Mouse (Mus musculus) kidney, postnatal 25 days (tissue): ENCODE measurements at regions not wholly inside any gene's neighbourhood (a gene's known extent, or its start where the extent isn't known, plus 50 kb on each side); places are given as distances from the start of the nearest gene placed in this dataset.

Experiments
- DNase-seq, 2 experiments: peaks; one replicate each; pipeline ENCODE4 v3.0.0; 2021; ENCODE audit warnings: mixed read lengths in 2 of 2

GRCm38 (mm10) chr4:27845521-27845920, 967.4 kb upstream of the Epha7 start:
- DNase-seq = no peak

DNA sequence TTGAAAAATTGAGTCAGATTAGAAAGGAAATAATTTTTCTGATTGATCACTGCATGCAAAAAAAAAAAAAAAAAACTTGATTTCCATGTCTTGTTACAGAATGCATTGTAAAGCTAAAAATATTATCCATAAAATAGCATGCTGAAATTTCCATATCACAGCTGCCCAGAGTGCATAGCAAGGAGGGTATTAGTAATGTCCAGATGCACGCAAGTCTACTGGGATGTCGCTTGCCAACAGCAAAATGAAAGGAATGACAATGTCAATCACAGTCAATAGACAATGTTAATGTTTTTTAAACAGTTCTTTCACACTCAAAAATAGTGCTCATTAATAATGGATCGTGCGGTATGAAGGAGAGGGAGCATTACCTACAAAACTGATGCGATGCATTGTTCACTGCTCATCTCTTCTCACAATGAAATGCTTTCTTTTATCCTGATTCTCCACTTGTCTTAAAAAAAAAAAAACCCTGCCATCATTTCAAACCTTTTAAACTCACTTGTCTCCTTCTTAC, 966.8 kb upstream of the Epha7 start:
- no peak for DNase-seq

GRCm38 (mm10) chr4:27856086-27856485, 956.8 kb upstream of the Epha7 start:
- no peak for DNase-seq

DNA sequence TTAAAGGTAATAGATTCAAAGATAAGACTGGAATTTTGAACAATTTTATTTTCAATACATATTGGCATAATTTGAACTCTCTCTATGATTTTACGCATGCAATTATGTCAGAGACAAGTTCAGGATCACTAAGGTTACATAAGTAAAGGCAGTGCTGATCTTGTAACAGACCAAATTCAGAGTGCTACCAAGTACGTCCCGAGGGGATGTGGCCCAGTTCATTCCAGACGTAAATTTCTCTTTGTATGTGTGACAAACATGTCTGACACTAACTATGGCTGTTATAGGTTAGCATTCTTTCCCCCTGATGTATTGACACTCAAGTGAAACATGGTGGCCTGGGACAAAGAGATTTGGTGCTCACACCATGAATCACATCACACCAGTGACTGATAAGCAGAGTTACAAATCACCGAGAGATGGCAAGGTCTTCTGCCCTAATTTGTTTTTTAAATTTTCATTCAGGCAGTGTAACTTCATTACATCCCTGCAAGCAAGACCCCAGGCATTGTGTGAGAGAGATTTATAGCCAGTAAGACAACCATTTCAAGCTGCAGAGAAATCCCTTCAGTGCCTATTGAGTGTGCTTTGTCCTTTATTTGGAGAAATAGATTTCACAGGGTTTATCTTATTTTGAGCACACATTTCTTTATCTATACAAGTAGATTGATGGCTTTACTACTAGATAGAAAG, 925.5 kb upstream of the Epha7 start:
- no peak for DNase-seq

DNA sequence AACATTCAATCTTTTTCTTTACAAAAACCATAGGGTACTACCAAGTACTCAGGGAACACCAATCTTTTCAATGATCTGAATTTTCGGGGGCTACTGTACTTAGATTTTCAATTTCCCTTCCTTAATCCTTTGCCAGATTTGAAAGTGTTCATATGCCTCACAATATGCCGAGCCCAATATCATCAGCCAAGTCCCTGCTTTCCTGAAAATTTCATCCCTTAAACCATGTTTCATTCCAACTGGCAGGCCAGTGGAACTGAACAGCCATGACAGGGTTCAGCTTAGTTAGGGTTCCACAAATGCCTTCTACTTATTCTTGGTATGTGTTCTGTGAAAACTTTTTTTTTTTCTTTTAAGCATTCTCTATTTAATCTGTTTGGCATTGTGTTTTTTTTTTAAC, 916.5 kb upstream of the Epha7 start:
- no peak for DNase-seq

- DNase-seq = no peak
Measured at GRCm38 (mm10) chr4:27945351-27945750, 867.6 kb upstream of the Epha7 start.

GRCm38 (mm10) chr4:27945768-27946167, 867.2 kb upstream of the Epha7 start:
- DNase-seq = no peak

DNA sequence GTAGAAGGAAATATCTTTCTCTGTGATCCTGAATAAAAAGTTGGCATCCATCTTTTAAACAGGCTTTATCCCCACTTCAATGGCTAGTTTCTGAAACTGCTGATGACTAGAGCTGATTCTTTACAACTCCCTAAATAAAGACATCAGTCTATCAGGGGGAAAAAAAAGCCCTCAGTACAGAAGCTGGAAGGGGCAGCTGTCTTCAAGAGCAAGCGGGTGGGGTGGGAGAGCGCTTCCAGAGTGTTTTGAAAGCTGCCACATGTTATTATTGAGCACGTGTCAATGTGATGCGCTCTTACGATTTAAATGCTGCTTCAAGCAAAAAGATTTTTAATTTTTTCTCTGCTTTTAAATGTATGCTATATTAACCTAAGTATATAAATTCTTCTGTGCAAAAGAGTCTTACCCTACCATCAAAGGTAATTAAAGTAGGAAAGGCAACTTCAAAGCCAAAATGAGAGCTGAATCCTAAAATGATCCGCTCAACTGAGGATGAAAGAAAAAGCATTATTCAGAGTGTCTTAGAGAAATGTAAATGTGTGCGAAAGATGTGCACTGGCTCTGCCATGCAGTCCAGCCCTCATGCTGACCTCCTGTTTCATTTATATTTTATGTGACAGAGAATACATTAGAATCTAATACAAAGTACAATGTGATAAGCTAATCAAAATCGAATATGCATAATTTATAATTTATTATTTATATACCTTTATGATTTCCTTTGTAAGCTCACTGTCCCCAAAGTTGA, 862.8 kb upstream of the Epha7 start:
- DNase-seq = no peak

DNA sequence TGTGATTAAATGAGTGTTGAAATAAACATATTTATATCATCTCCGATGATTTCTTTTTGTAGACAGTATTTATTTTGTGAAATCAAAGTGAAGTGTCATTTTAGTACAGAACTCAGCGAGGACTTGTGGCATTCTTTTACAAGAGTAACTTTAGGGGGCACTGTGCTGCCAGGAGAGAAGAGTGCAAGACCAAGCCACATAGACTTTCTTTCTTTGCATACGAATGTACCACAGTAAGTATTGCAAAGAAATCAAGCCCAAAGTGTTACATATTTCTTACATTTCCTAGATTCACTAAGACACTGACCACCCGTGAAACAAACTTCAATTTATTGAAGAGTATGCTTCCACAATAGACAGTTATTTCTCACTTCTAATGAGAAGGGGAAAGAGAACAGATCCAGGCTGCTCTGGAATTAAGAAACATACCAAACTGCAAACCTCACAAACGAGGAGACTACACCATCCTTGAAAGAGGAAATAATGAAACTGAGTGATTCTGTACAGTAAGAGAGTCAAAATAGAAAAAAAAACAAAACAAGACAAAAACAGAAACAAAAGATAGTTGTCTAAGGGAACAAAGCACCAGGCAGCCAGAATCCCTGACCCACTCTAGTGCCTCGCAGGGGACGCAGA, 847.8 kb upstream of the Epha7 start:
- DNase-seq = peak; percentile 12 to 29

DNA sequence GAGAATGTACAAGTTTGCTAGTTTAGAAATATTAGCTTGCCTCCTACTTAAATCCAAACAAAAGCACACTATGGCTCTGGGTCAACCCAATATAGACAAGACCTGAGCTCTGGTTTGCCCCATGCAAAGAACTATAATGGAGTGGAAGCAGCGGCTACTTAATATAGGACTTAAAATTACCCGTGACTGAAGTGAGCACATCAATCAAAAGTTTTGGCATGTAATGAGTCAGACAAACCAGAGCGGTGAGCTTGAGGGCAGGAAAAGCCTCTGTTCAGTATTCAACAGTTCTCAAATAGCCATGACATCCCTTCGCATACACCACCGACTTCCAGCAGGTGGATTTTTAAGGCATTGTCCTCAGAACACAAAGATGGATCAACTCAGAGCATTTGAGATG, 842.4 kb upstream of the Epha7 start:
- DNase-seq = no peak

- no peak for DNase-seq
Measured at GRCm38 (mm10) chr4:27979210-27979771, 833.6 kb upstream of the Epha7 start.

DNA sequence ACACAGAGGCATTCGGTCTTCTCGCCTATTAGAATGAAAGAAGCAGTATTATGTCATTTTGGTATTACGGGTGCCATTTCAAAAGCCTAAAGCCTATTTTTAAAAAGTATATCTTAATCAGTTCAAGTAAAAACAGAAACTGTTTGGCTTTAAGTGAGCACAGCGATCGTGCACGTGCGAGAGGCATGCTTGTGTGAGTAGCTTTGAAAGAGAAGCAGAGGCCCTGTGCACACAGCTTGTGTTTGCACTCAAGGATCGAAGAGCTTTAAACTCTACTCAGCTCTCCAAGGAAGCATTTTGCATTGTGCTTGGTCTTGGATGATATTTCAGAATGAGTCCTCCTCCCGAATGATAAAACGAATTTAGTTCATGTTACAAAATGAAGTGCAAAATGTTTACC, 833.1 kb upstream of the Epha7 start:
- no peak for DNase-seq

DNA sequence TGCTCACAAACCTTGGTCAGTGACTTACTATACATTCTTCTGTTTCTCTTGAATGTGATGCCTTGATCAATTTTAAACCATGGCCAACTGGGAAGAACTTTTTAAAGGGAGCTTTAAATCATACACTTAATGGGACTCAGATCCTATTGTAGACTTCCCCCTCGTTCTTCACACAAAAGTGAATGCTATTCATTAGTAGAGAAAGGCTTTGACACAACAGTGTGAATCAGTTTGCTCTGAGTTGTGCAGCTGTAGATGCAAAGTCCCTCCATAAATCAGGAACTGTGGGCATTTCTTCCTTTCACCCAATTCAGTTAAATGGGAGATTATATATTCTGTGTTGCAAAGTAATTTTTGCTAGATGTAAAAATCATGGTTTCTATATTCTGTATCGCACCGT, 831.6 kb upstream of the Epha7 start:
- no peak for DNase-seq

GRCm38 (mm10) chr4:27987986-27988423, 824.9 kb upstream of the Epha7 start:
- DNase-seq = no peak

DNA sequence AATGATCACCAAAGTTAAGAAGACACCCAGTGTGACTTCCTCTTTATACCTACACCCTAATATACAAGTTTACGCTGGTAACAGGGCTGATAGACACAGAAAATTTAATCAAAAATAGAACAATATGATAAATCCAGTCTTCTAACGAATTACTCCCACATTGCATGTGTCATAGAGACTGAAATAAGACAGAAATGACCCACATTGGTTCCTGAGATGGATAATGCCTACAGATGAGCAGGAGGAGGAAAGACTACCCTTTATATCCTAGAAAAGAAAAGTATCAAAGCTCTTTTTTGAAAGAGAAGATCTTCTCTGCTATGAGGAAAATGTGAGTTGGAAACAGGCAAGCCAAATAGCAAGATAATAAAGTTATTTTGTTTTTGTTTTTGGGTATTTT, 818.5 kb upstream of the Epha7 start:
- no peak for DNase-seq

GRCm38 (mm10) chr4:28001818-28002476, 811.0 kb upstream of the Epha7 start:
- DNase-seq = no peak
